Mouse (Mus musculus) heart, postnatal 0 days (tissue): ENCODE measurements around the gene Tspan1.

Experiments used
- CTCF ChIP-seq: IDR thresholded peaks from 2 replicates; pipeline ENCODE4 v1.5.1; 2016; ENCODE audit warnings: antibody characterized with exemption, control low read depth, low read depth
- EP300 ChIP-seq: IDR thresholded peaks from 2 replicates; pipeline ENCODE4 v1.6.1; 2016; ENCODE audit warnings: antibody characterized with exemption, low read depth

- TF ChIP-seq CTCF (no peak), EP300 (no peak)
Observed at GRCm38 (mm10) chr4:116160769-116161168, 6.6 kb downstream of the Tspan1 start.
